Mouse (Mus musculus): ENCODE results near the gene Banp.

DNA sequence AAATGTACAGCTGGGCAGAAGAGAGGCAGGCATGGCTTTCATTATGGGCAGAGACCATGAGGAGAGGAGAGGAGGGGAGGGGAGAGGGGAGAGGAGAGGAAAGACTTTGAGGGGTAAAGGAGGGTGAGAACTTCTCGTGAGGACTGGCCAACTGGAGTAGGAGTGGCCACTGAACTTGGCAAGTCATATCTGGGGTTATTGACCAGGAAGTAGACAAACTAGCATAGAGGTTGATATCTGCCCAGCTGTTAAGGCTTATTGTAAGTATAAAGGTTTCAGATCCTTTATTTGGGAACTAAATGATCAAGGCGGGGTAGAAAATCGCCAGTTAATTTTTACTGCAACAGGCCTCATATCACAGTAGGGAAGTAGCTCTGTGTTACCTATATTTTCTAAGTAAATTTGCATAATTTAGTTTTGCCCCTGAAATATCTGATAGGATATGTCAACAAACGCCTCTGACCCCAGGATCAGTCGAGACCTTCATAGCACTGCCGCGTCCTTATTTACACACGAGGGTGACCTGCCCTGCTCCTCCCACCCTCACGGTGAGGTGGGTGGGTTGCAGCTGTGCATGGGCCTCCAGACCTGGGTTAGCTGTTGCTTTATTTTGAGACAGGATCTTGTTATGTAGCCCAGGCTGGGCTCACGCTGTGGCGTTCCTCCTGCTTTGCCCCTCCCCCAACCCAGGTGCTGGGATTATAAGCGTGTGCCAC, 113.1 kb downstream of the Banp start:
- no peak for TF ChIP-seq POLR2A (IDR thresholded peaks at IDR 0.05; ENCODE audit: extremely low read depth, insufficient read depth, low read length)
- no peak for TF ChIP-seq CTCF (IDR thresholded peaks at IDR 0.05; ENCODE audit: extremely low read depth, insufficient read depth, low read length)
